Mouse (Mus musculus) kidney, embryonic 14.5 days (tissue): ENCODE results near the gene Gm45753. TPM values are rescaled to one million over a fixed set of nuclear protein-coding genes. Genes with fewer than 3 reads are reported as not detected.

Experiments
- ATAC-seq: fragments of 200-750 bp; cut with Nextera tagmentation; 2 replicates; pipeline ENCODE4 v1.8.0; 2017; ENCODE audit warnings: moderate number of reproducible peaks, mild to moderate bottlenecking, moderate TSS enrichment, moderate library complexity; ENCODE audit not compliant: low FRiP score, low TSS enrichment
- H3K27ac ChIP-seq: fragments of 300-500 bp; sonication (generic); 2 replicates; pipeline ENCODE4 v1.5.1; 2014; ENCODE audit warnings: low read depth, mild to moderate bottlenecking, low read length, moderate library complexity, mixed read lengths
- H3K27me3 ChIP-seq: fragments of 300-500 bp; sonication (generic); 2 replicates; pipeline ENCODE4 v1.6.1; 2014; ENCODE audit warnings: mild to moderate bottlenecking, low read length; ENCODE audit not compliant: control insufficient read depth, insufficient read depth
- H3K36me3 ChIP-seq: fragments of 300-500 bp; sonication (generic); 2 replicates; pipeline ENCODE4 v1.6.1; 2014; ENCODE audit warnings: low read length, mixed read lengths; ENCODE audit not compliant: control insufficient read depth, insufficient read depth
- H3K4me1 ChIP-seq: fragments of 300-500 bp; sonication (generic); 2 replicates; pipeline ENCODE4 v1.6.1; 2014; ENCODE audit warnings: low read length, mixed read lengths; ENCODE audit not compliant: control insufficient read depth, insufficient read depth
- H3K4me2 ChIP-seq: fragments of 300-500 bp; sonication (generic); replicated peaks from 2 replicates; pipeline ENCODE4 v1.6.1; 2014; ENCODE audit warnings: low read depth, mild to moderate bottlenecking, low read length
- H3K4me3 ChIP-seq: fragments of 300-500 bp; sonication (generic); 2 replicates; pipeline ENCODE4 v1.5.1; 2014; ENCODE audit warnings: mild to moderate bottlenecking, low read length
- H3K9ac ChIP-seq: fragments of 300-500 bp; sonication (generic); 2 replicates; pipeline ENCODE4 v1.6.1; 2014; ENCODE audit warnings: low read depth, mild to moderate bottlenecking, low read length, moderate library complexity
- H3K9me3 ChIP-seq: fragments of 300-500 bp; sonication (generic); 2 replicates; pipeline ENCODE4 v1.6.1; 2016; ENCODE audit warnings: low read length; ENCODE audit not compliant: control insufficient read depth
- WGBS: fragments of 180-500 bp; shearing (Covaris S2); extraction: QIAGEN DNeasy Blood & Tissue Kit; methylation state at CpG from one replicate; pipeline ENCODE4 v1.1.7; 2014; 5-methylcytosine and 5-hydroxymethylcytosine counted together
- polyA plus RNA-seq: library from polyadenylated mRNA; unstranded; fragments of >200 nt; fragmentation: Nextera tagmentation; extraction: Ambion mirVana; gene quantifications from 2 replicates; pipeline ENCODE4 v1.2.1, GENCODE M21; 2014

The Gm45753 gene
- polyA plus RNA-seq, 1 experiment from 2014 or later: not detected

GRCm38 (mm10) chr8:45246307-45246706 lies 62.0 kb downstream of the Gm45753 start:
- H3K27me3 ChIP-seq: no peaks in the 10 kb centered on the region

DNA sequence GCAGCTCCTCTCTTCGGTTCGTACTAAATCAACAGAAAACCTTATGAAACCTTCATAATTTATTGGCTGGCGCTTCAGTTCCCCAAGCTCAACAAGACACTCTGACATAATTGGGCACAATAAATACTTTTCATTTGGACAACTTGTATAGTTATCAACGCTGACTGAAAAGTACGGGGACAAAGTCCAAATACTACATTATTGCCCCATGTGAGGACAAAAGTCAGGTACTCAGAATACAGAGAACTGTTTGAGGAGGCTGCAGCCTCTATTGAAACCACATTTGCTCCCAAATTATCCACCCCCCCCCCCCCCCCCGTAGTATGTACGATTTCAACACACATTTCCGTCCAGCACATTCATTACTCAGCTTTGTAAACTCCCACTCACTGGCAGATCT lies 68.9 kb downstream of the Gm45753 start:
- Histone ChIP-seq H3K4me3 (no peak overlapping the region), H3K27ac (no peak overlapping the region), H3K9ac (no peak overlapping the region), H3K27me3 (no peaks in the 10 kb centered on the region), H3K4me2 (no peak overlapping the region), H3K9me3 (no peaks in the 10 kb centered on the region), H3K36me3 (no peaks in the 10 kb centered on the region), H3K4me1 (no peaks in the 10 kb centered on the region)
- ATAC-seq: no peak
- WGBS: 86% methylated on average over 8 of the region's 8 CpGs

More at GRCm38 (mm10) chr8:45246307-45246706, 62.0 kb downstream of the Gm45753 start:
- H3K36me3 ChIP-seq: no peaks in the 10 kb centered on the region
- H3K4me3 ChIP-seq: no peak overlapping the region
- ATAC-seq: no peak
- no peak overlapping the region for H3K27ac ChIP-seq
- no peaks in the 10 kb centered on the region for H3K4me1 ChIP-seq
- no peak overlapping the region for H3K9ac ChIP-seq
- no peaks in the 10 kb centered on the region for H3K9me3 ChIP-seq
- no peak overlapping the region for H3K4me2 ChIP-seq
- 50% methylated on average over 7 of the region's 7 CpGs for WGBS

GRCm38 (mm10) chr8:45238282-45238681 lies 70.0 kb downstream of the Gm45753 start:
- Histone ChIP-seq H3K27ac (no peak overlapping the region), H3K27me3 (no peaks in the 10 kb centered on the region), H3K36me3 (no peaks in the 10 kb centered on the region), H3K4me1 (no peaks in the 10 kb centered on the region), H3K4me3 (no peak overlapping the region), H3K4me2 (no peak overlapping the region), H3K9ac (no peak overlapping the region), H3K9me3 (no peaks in the 10 kb centered on the region)
- 22% methylated on average over 3 of the region's 3 CpGs for WGBS
- ATAC-seq: peak; percentile 38; the same call in 1 of the 2 replicates

DNA sequence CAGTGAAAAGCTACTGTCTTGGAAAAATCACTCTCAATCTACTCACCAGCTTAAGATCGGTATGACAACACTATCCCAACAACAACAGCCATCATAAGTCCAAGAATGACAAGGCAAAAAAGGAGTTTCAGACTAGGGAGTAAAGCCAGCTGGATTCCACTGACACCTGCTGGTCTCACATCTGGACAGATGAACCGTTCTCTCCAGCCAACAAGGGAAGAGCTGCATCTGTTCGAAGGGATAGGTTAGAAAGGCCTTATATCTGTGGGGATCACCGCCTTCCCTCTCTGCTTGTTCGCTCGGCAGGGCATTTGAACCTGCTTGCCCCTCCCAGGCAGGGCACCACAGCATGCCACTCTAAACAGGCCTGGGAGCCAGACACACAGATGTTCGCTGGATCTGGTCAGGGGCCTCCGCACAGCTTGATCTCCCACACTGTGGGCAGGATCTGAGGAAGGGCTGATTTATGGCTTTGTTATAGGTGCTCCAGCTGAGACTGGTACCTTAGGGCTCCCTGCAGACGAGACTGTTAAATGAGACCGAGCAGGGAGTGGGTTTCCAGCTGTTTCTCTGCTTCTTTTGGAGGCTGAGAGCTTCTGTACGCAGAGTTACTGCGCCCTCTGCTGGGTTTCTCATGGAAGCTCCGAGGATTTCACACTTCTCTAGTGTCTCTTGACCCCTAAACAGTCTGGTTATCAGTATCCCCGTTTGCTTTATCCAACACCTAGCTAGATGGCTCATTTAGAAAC lies 71.9 kb downstream of the Gm45753 start:
- H3K27me3 ChIP-seq: no peaks in the 10 kb centered on the region
- H3K27ac ChIP-seq: no peak overlapping the region
- H3K4me1 ChIP-seq: no peaks in the 10 kb centered on the region
- no peak overlapping the region for H3K4me3 ChIP-seq
- no peak overlapping the region for H3K9ac ChIP-seq
- H3K36me3 ChIP-seq: no peaks in the 10 kb centered on the region
- ATAC-seq: peak; percentile 82
- peak overlapping the region; percentile 26; the same call in 1 of the 2 replicates for H3K4me2 ChIP-seq
- H3K9me3 ChIP-seq: no peaks in the 10 kb centered on the region
- 18% methylated on average over 14 of the region's 14 CpGs for WGBS

GRCm38 (mm10) chr8:45235228-45235627 lies 73.0 kb downstream of the Gm45753 start:
- Histone ChIP-seq H3K9me3 (no peaks in the 10 kb centered on the region), H3K36me3 (no peaks in the 10 kb centered on the region), H3K27me3 (no peaks in the 10 kb centered on the region), H3K27ac (no peak overlapping the region), H3K9ac (no peak overlapping the region), H3K4me2 (no peak overlapping the region), H3K4me1 (no peaks in the 10 kb centered on the region), H3K4me3 (no peak overlapping the region)
- ATAC-seq: no peak
- 81% methylated on average over 6 of the region's 6 CpGs for WGBS

DNA sequence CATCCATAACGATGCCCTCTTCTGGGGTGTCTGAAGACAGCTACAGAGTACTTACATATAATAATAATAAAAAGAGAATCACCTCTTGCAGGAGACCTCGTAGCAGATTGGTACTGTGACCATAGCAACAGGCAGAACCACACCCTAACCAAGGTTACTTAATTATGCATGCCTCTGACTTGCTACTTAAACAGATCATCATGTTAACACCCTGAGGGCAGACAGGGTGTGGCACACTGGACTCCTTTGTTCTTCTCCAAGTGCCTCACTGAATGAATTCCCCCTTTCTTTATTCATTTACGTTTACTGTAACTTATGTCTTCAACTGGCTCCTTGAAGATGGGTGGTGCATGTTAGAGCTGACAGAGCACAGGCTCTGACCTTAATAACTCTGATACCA lies 75.0 kb downstream of the Gm45753 start:
- Histone ChIP-seq H3K27ac (no peak overlapping the region), H3K4me1 (no peaks in the 10 kb centered on the region), H3K9me3 (no peaks in the 10 kb centered on the region), H3K4me2 (no peak overlapping the region), H3K27me3 (no peaks in the 10 kb centered on the region), H3K9ac (no peak overlapping the region), H3K36me3 (no peaks in the 10 kb centered on the region), H3K4me3 (no peak overlapping the region)
- 68% methylated on average over 3 of the region's 3 CpGs for WGBS
- no peak for ATAC-seq

Other genes with a start within 250 kb of the Gm45753 start
- gene Mtnr1a, start 239.3 kb downstream of the Gm45753 start, polyA plus RNA-seq: not detected in 2 replicates
- gene F11, start 46.4 kb downstream of the Gm45753 start, polyA plus RNA-seq: not detected in 2 replicates
- gene Klkb1, start 13.6 kb downstream of the Gm45753 start, polyA plus RNA-seq: 0.05 TPM in 1 of 2 replicates, not detected in the other
- 0.83 and 1.2 TPM in 2 replicates for gene Cyp4v3, start 24.8 kb upstream of the Gm45753 start, polyA plus RNA-seq
- 47.5 and 62.8 TPM in 2 replicates for gene Fam149a, start 73.8 kb upstream of the Gm45753 start, polyA plus RNA-seq
- gene Tlr3, start 102.6 kb upstream of the Gm45753 start, polyA plus RNA-seq: 2.1 and 3.8 TPM in 2 replicates
- gene Sorbs2, start 199.3 kb upstream of the Gm45753 start, polyA plus RNA-seq: 36.2 and 54.8 TPM in 2 replicates